Mouse (Mus musculus): ENCODE measurements around the gene Acaca. TPM values are rescaled to one million over a fixed set of nuclear protein-coding genes. Genes with fewer than 3 reads are reported as not detected.
"Not testable (repeated sequence)": the region's sequence is repeated elsewhere in the genome, so short reads cannot be mapped to it uniquely, and the experiment has no call there.

The Acaca gene
- polyA plus RNA-seq, 1 experiment from 2014 or later: 5.5 TPM

GRCm38 (mm10) chr11:84382450-84382849, 253.0 kb downstream of the Acaca start:
- no peaks in the 10 kb centered on the region for H3K9me3 ChIP-seq (replicated peaks; ENCODE audit: low read length)
- H3K4me3 ChIP-seq (replicated peaks; ENCODE audit: low read depth, low read length): no peak overlapping the region
- 47% methylated on average over 13 of the region's 13 CpGs for WGBS
- no peak for TF ChIP-seq CTCF (IDR thresholded peaks at IDR 0.05; ENCODE audit: low read depth)
- H3K4me2 ChIP-seq (ENCODE audit: low read length): no peak overlapping the region
- ATAC-seq (replicated peaks; ENCODE audit: low FRiP score, low read depth): no peak
- H3K27me3 ChIP-seq (ENCODE audit: insufficient read depth, low read length): no peaks in the 10 kb centered on the region
- H3K27ac ChIP-seq: no peak overlapping the region
- DNase-seq (ENCODE audit: low spot score): peak; percentile 3
- 0 out of 2 replicates have a peak, but pooled peaks cover 6% of the 10 kb centered on the region for H3K36me3 ChIP-seq (ENCODE audit: insufficient read depth, low read length)
- no peak overlapping the region for H3K9ac ChIP-seq (ENCODE audit: low read depth, low read length)
- no peaks in the 10 kb centered on the region for H3K4me1 ChIP-seq (replicated peaks; ENCODE audit: insufficient read depth, low read length)

- Histone ChIP-seq H3K27me3 (ENCODE audit: insufficient read depth, low read length) (no peaks in the 10 kb centered on the region), H3K27ac (no peak overlapping the region), H3K9me3 (replicated peaks; ENCODE audit: low read length) (no peaks in the 10 kb centered on the region), H3K4me1 (replicated peaks; ENCODE audit: insufficient read depth, low read length) (no peaks in the 10 kb centered on the region), H3K4me2 (ENCODE audit: low read length) (no peak overlapping the region), H3K9ac (ENCODE audit: low read depth, low read length) (no peak overlapping the region), H3K36me3 (ENCODE audit: insufficient read depth, low read length) (0 out of 2 replicates have a peak, but pooled peaks cover 6% of the 10 kb centered on the region), H3K4me3 (replicated peaks; ENCODE audit: low read depth, low read length) (no peak overlapping the region)
- ATAC-seq (replicated peaks; ENCODE audit: low FRiP score, low read depth) (no peak), DNase-seq (ENCODE audit: low spot score) (no peak)
- TF ChIP-seq CTCF (IDR thresholded peaks at IDR 0.05; ENCODE audit: low read depth): no peak
- 76% methylated on average over 6 of the region's 6 CpGs for WGBS
Measured at GRCm38 (mm10) chr11:84383891-84384290, 254.4 kb downstream of the Acaca start.

GRCm38 (mm10) chr11:84389332-84389731, 259.9 kb downstream of the Acaca start:
- no peaks in the 10 kb centered on the region for H3K9me3 ChIP-seq (replicated peaks; ENCODE audit: low read length)
- DNase-seq (ENCODE audit: low spot score) (no peak), ATAC-seq (replicated peaks; ENCODE audit: low FRiP score, low read depth) (no peak)
- no peaks in the 10 kb centered on the region for H3K27me3 ChIP-seq (ENCODE audit: insufficient read depth, low read length)
- peaks cover 13% of the 10 kb centered on the region; the same call in 1 of the 2 replicates for H3K36me3 ChIP-seq (ENCODE audit: insufficient read depth, low read length)
- no peaks in the 10 kb centered on the region for H3K4me1 ChIP-seq (replicated peaks; ENCODE audit: insufficient read depth, low read length)
- no peak for TF ChIP-seq CTCF (IDR thresholded peaks at IDR 0.05; ENCODE audit: low read depth)
- 68% methylated on average over 6 of the region's 6 CpGs for WGBS
- H3K9ac ChIP-seq (ENCODE audit: low read depth, low read length): no peak overlapping the region
- H3K4me2 ChIP-seq (ENCODE audit: low read length): no peak overlapping the region
- no peak overlapping the region for H3K27ac ChIP-seq
- no peak overlapping the region for H3K4me3 ChIP-seq (replicated peaks; ENCODE audit: low read depth, low read length)

GRCm38 (mm10) chr11:84391126-84391525, 261.7 kb downstream of the Acaca start:
- Histone ChIP-seq H3K27me3 (ENCODE audit: insufficient read depth, low read length) (no peaks in the 10 kb centered on the region), H3K9me3 (replicated peaks; ENCODE audit: low read length) (no peaks in the 10 kb centered on the region), H3K4me2 (ENCODE audit: low read length) (no peak overlapping the region), H3K27ac (no peak overlapping the region), H3K9ac (ENCODE audit: low read depth, low read length) (no peak overlapping the region), H3K36me3 (ENCODE audit: insufficient read depth, low read length) (peaks cover 8% of the 10 kb centered on the region; the same call in 1 of the 2 replicates), H3K4me1 (replicated peaks; ENCODE audit: insufficient read depth, low read length) (no peaks in the 10 kb centered on the region), H3K4me3 (replicated peaks; ENCODE audit: low read depth, low read length) (no peak overlapping the region)
- no peak for ATAC-seq (replicated peaks; ENCODE audit: low FRiP score, low read depth)
- DNase-seq (ENCODE audit: low spot score): no peak
- TF ChIP-seq CTCF (IDR thresholded peaks at IDR 0.05; ENCODE audit: low read depth): no peak
- WGBS: 77% methylated on average over 8 of the region's 8 CpGs

- not testable (repeated sequence) for H3K9ac ChIP-seq (ENCODE audit: low read depth, low read length); H3K27me3 ChIP-seq (ENCODE audit: insufficient read depth, low read length); H3K36me3 ChIP-seq (ENCODE audit: insufficient read depth, low read length); H3K4me2 ChIP-seq (ENCODE audit: low read length); H3K4me1 ChIP-seq (replicated peaks; ENCODE audit: insufficient read depth, low read length); H3K4me3 ChIP-seq (replicated peaks; ENCODE audit: low read depth, low read length); H3K9me3 ChIP-seq (replicated peaks; ENCODE audit: low read length); H3K27ac ChIP-seq; ATAC-seq (replicated peaks; ENCODE audit: low FRiP score, low read depth); DNase-seq (ENCODE audit: low spot score)
- TF ChIP-seq CTCF (IDR thresholded peaks at IDR 0.05; ENCODE audit: low read depth): peak; percentile 53; the same call in 1 of the 2 replicates
- WGBS: 85% methylated on average over 7 of the region's 7 CpGs
Measured at GRCm38 (mm10) chr11:84392066-84392465, 262.6 kb downstream of the Acaca start.

- H3K4me1 ChIP-seq (replicated peaks; ENCODE audit: insufficient read depth, low read length): no peaks in the 10 kb centered on the region
- no peak overlapping the region for H3K4me3 ChIP-seq (replicated peaks; ENCODE audit: low read depth, low read length)
- 66% methylated on average over 7 of the region's 7 CpGs for WGBS
- no peak overlapping the region for H3K9ac ChIP-seq (ENCODE audit: low read depth, low read length)
- DNase-seq (ENCODE audit: low spot score) (no peak), ATAC-seq (replicated peaks; ENCODE audit: low FRiP score, low read depth) (no peak)
- H3K27me3 ChIP-seq (ENCODE audit: insufficient read depth, low read length): no peaks in the 10 kb centered on the region
- no peak overlapping the region for H3K27ac ChIP-seq
- peaks cover 8% of the 10 kb centered on the region; the same call in 1 of the 2 replicates for H3K36me3 ChIP-seq (ENCODE audit: insufficient read depth, low read length)
- TF ChIP-seq CTCF (IDR thresholded peaks at IDR 0.05; ENCODE audit: low read depth): no peak
- H3K9me3 ChIP-seq (replicated peaks; ENCODE audit: low read length): no peaks in the 10 kb centered on the region
- no peak overlapping the region for H3K4me2 ChIP-seq (ENCODE audit: low read length)
Measured at GRCm38 (mm10) chr11:84393571-84393970, 264.1 kb downstream of the Acaca start.

- Histone ChIP-seq H3K4me3 (replicated peaks; ENCODE audit: low read depth, low read length) (no peak overlapping the region), H3K36me3 (ENCODE audit: insufficient read depth, low read length) (peaks cover 4% of the 10 kb centered on the region; the same call in 1 of the 2 replicates), H3K27ac (no peak overlapping the region), H3K27me3 (ENCODE audit: insufficient read depth, low read length) (no peaks in the 10 kb centered on the region), H3K4me1 (replicated peaks; ENCODE audit: insufficient read depth, low read length) (no peaks in the 10 kb centered on the region), H3K4me2 (ENCODE audit: low read length) (no peak overlapping the region), H3K9me3 (replicated peaks; ENCODE audit: low read length) (no peaks in the 10 kb centered on the region), H3K9ac (ENCODE audit: low read depth, low read length) (no peak overlapping the region)
- 50% methylated on average over 1 of the region's 1 CpGs for WGBS
- ATAC-seq (replicated peaks; ENCODE audit: low FRiP score, low read depth): no peak
- TF ChIP-seq CTCF (IDR thresholded peaks at IDR 0.05; ENCODE audit: low read depth): peak; percentile 17; the same call in 1 of the 2 replicates
- peak; percentile 15 for DNase-seq (ENCODE audit: low spot score)
Measured at GRCm38 (mm10) chr11:84395010-84395409, 265.5 kb downstream of the Acaca start.

Data from kidney, postnatal 0 days (tissue).